Mouse (Mus musculus) MEL (cell line): ENCODE results near the gene Pld4. TPM values are rescaled to one million over a fixed set of nuclear protein-coding genes. Genes with fewer than 3 reads are reported as not detected.
"Not testable (repeated sequence)": the region's sequence is repeated elsewhere in the genome, so short reads cannot be mapped to it uniquely, and the experiment has no call there.

Experiments
- DNase-seq: peaks from one replicate; pipeline ENCODE4 v3.0.0; 2011; ENCODE audit warnings: low read depth, low spot score
- H3K27ac ChIP-seq: 2 replicates; pipeline ENCODE4 v1.5.1; 2012; ENCODE audit warnings: low read depth, mild to moderate bottlenecking, control low read depth, low read length, moderate library complexity; ENCODE audit not compliant: control insufficient read depth
- H3K27me3 ChIP-seq, 2 experiments: fragments of 150-350 bp in 1 of 2; sonication (generic) in 1 of 2; 2 replicates each; pipeline ENCODE4 v1.6.1; 2012; ENCODE audit warnings: low read length in 2 of 2, mild to moderate bottlenecking in 2 of 2, improper control_type of control experiment in 1 of 2, moderate library complexity in 1 of 2; ENCODE audit not compliant: insufficient read depth in 2 of 2, control insufficient read depth in 1 of 2
- H3K36me3 ChIP-seq, 2 experiments: 2 replicates each; pipeline ENCODE4 v1.6.1; 2012 to 2014; ENCODE audit warnings: low read length in 2 of 2, improper control_type of control experiment in 1 of 2, inconsistent platforms in 1 of 2, mild to moderate bottlenecking in 1 of 2; ENCODE audit not compliant: insufficient read depth in 2 of 2, control insufficient read depth in 1 of 2
- H3K4me1 ChIP-seq, 2 experiments: fragments of 150-350 bp in 1 of 2; sonication (generic) in 1 of 2; 2 replicates each; pipeline ENCODE4 v1.6.1; 2012; ENCODE audit warnings: low read length in 2 of 2, improper control_type of control experiment in 1 of 2, mild to moderate bottlenecking in 1 of 2; ENCODE audit not compliant: insufficient read depth in 2 of 2, control insufficient read depth in 1 of 2
- H3K4me3 ChIP-seq, 2 experiments: fragments of 150-350 bp in 1 of 2; sonication (generic) in 1 of 2; 2 replicates each; pipeline ENCODE4 v1.5.1; 2012; ENCODE audit warnings: low read depth in 2 of 2, low read length in 2 of 2, mild to moderate bottlenecking in 2 of 2, moderate library complexity in 2 of 2, control low read depth in 1 of 2, improper control_type of control experiment in 1 of 2; ENCODE audit not compliant: control insufficient read depth in 1 of 2, insufficient read depth in 1 of 2
- H3K79me2 ChIP-seq: 2 replicates; pipeline ENCODE4 v1.6.1; 2012; ENCODE audit warnings: mild to moderate bottlenecking, low read length, moderate library complexity; ENCODE audit not compliant: control insufficient read depth, poor library complexity, insufficient read depth
- H3K9ac ChIP-seq: 2 replicates; pipeline ENCODE4 v1.6.1; 2012; ENCODE audit warnings: low read depth, mild to moderate bottlenecking, control low read depth, low read length, moderate library complexity; ENCODE audit not compliant: control insufficient read depth, poor library complexity, severe bottlenecking
- H3K9me3 ChIP-seq: fragments of 150-350 bp; sonication (generic); replicated peaks from 2 replicates; pipeline ENCODE4 v1.6.1; 2012; ENCODE audit warnings: mild to moderate bottlenecking, low read length, improper control_type of control experiment, moderate library complexity; ENCODE audit not compliant: insufficient read depth
- CTCF ChIP-seq, 3 experiments: IDR thresholded peaks in 2 of 3; conservative IDR thresholded peaks in 1 of 3; 2 replicates each; pipeline ENCODE4 v1.5.1; 2011 to 2012; ENCODE audit warnings: low read length in 3 of 3, low read depth in 2 of 3, mild to moderate bottlenecking in 2 of 3, improper control_type of control experiment in 1 of 3, inconsistent platforms in 1 of 3, mixed read lengths in 1 of 3, moderate library complexity in 1 of 3; ENCODE audit not compliant: control insufficient read depth in 1 of 3, insufficient read depth in 1 of 3, poor library complexity in 1 of 3, severe bottlenecking in 1 of 3
- ETS1 ChIP-seq: IDR thresholded peaks from 2 replicates; pipeline ENCODE4 v1.6.1; 2012; ENCODE audit warnings: low read depth, mild to moderate bottlenecking, inconsistent platforms, low read length, improper control_type of control experiment, moderate library complexity
- GATA1 ChIP-seq: IDR thresholded peaks from 2 replicates; pipeline ENCODE4 v1.6.1; 2011; ENCODE audit warnings: low read depth, low read length, improper control_type of control experiment
- MEF2A ChIP-seq: IDR thresholded peaks from 2 replicates; pipeline ENCODE4 v1.6.1; 2014; ENCODE audit warnings: low read depth, mild to moderate bottlenecking, inconsistent platforms, low read length, improper control_type of control experiment; ENCODE audit not compliant: poor library complexity, insufficient replicate concordance, severe bottlenecking; ENCODE audit errors: extremely low read depth
- POLR2A ChIP-seq, 2 experiments: IDR thresholded peaks; 2 replicates each; pipeline ENCODE4 v1.6.1; 2011 to 2012; ENCODE audit warnings: low read length in 2 of 2, mild to moderate bottlenecking in 2 of 2, control low read depth in 1 of 2, improper control_type of control experiment in 1 of 2, low read depth in 1 of 2, moderate library complexity in 1 of 2; ENCODE audit not compliant: control insufficient read depth in 1 of 2, insufficient read depth in 1 of 2, poor library complexity in 1 of 2
- RAD21 ChIP-seq: IDR thresholded peaks from 2 replicates; pipeline ENCODE4 v1.6.1; 2011; ENCODE audit warnings: mild to moderate bottlenecking, low read depth, low read length, improper control_type of control experiment
- TBP ChIP-seq: IDR thresholded peaks from 2 replicates; pipeline ENCODE4 v1.8.0; 2011; ENCODE audit warnings: low read depth, low read length, improper control_type of control experiment
- USF1 ChIP-seq: IDR thresholded peaks from 2 replicates; pipeline ENCODE4 v1.6.1; 2014; ENCODE audit warnings: low read depth, mild to moderate bottlenecking, inconsistent platforms, low read length, improper control_type of control experiment, moderate library complexity
- ZC3H11A ChIP-seq: IDR thresholded peaks from 2 replicates; pipeline ENCODE4 v1.6.1; 2012; ENCODE audit warnings: low read depth, mild to moderate bottlenecking, inconsistent platforms, low read length, improper control_type of control experiment
- ZMIZ1 ChIP-seq: IDR thresholded peaks from 2 replicates; pipeline ENCODE4 v1.6.1; 2012; ENCODE audit warnings: low read depth, mild to moderate bottlenecking, inconsistent platforms, low read length, improper control_type of control experiment, moderate library complexity
- polyA plus RNA-seq, 2 experiments: library from polyadenylated mRNA; stranded (reverse) in 1 of 2; unstranded in 1 of 2; fragments of >175 nt in 1 of 2; fragments of >200 nt in 1 of 2; gene quantifications; 2 replicates each; pipeline versions ENCODE4 v1.2.1 to v1.2.4; 2012; ENCODE audit warnings: low replicate concordance in 2 of 2, low read depth in 1 of 2; ENCODE audit not compliant: insufficient read length in 2 of 2, insufficient read depth in 1 of 2, missing spikeins in 1 of 2
- total RNA-seq: library from RNA; depleted of rRNA; stranded (reverse); fragments of 300-350 nt; gene quantifications from 2 replicates; pipeline ENCODE4 v1.2.3, GENCODE M21; 2012; rRNA removed

The Pld4 gene
- total and polyA plus RNA-seq, 3 experiments: 9.7 to 16.4 TPM; not detected in 1

- peaks cover 0 to 3% of the 10 kb centered on the region in 2 experiments; a peak in 1 of 4 replicates for H3K36me3 ChIP-seq
- DNase-seq: no peak
- no peaks in the 10 kb centered on the region; a peak in 1 of 4 replicates for H3K4me1 ChIP-seq
- H3K9me3 ChIP-seq: no peaks in the 10 kb centered on the region
- TF ChIP-seq USF1 (no peak), RAD21 (no peak), ETS1 (no peak), ZMIZ1 (no peak), ZC3H11A (no peak)
- no peak overlapping the region for H3K9ac ChIP-seq
- H3K27me3 ChIP-seq: no peaks in the 10 kb centered on the region
- no peak overlapping the region for H3K4me3 ChIP-seq
- H3K79me2 ChIP-seq: peaks cover 1% of the 10 kb centered on the region; the same call in 1 of the 2 replicates
- H3K27ac ChIP-seq: no peak overlapping the region
Observed at GRCm38 (mm10) chr12:112814682-112815470, 54.4 kb downstream of the Pld4 start.

DNA sequence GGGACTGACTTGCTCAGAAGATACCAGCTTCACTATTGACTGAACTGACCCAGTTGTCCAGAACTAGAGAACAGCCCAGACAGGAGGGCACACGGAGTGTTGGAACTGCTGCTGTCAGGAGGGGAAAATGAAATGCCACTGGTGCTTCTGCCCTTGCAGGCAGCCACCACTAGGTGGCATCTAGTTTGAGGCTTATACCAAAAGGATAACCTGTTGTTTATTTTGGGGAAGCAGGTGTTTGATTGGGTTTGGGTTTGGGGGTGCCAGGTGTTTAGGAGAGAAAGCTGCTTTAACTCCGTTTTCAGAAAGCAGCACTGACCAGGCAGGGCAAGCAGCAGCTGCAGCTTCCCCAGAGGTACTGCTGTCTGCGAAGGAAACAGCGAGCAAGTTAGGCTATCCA, 55.8 kb downstream of the Pld4 start:
- H3K9ac ChIP-seq: no peak overlapping the region
- peak; percentile 86 for DNase-seq
- H3K27ac ChIP-seq: no peak overlapping the region
- H3K4me3 ChIP-seq: no peak overlapping the region
- no peaks in the 10 kb centered on the region; a peak in 1 of 4 replicates for H3K4me1 ChIP-seq
- peak; percentile 57; the same call in 1 of the 2 replicates for TF ChIP-seq TBP
- TF ChIP-seq GATA1: 0 out of 2 replicates have a peak, but pooled peaks have one; percentile 21
- peak in 1 of 3 experiments; percentile 100; a peak in 2 of 6 replicates for TF ChIP-seq CTCF (IDR thresholded peaks at IDR 0.05 in 2 of 3, conservative IDR thresholded peaks at IDR 0.05 in 1 of 3; ENCODE audit: control insufficient read depth in 1 of 3, insufficient read depth in 1 of 3, low read depth in 2 of 3, low read length in 3 of 3, poor library complexity in 1 of 3, severe bottlenecking in 1 of 3)
- TF ChIP-seq POLR2A (IDR thresholded peaks at IDR 0.05; ENCODE audit: control insufficient read depth in 1 of 2, insufficient read depth in 1 of 2, low read depth in 1 of 2, low read length in 2 of 2, poor library complexity in 1 of 2): 0 out of 4 replicates have a peak, but pooled peaks of 1 of the 2 experiments have one; percentile 26
- TF ChIP-seq MEF2A: no peak
- peaks cover 0 to 17% of the 10 kb centered on the region in 2 experiments; a peak in 2 of 4 replicates for H3K36me3 ChIP-seq
- no peaks in the 10 kb centered on the region for H3K9me3 ChIP-seq
- no peaks in the 10 kb centered on the region for H3K27me3 ChIP-seq
- H3K79me2 ChIP-seq: peaks cover 11% of the 10 kb centered on the region

- H3K9ac ChIP-seq, H3K27ac ChIP-seq, DNase-seq, H3K27me3 ChIP-seq, H3K4me3 ChIP-seq, H3K4me1 ChIP-seq, H3K9me3 ChIP-seq: not testable (repeated sequence)
- Histone ChIP-seq H3K36me3 (peaks cover 3 to 22% of the 10 kb centered on the region in 2 experiments), H3K79me2 (peaks cover 17% of the 10 kb centered on the region)
Observed at GRCm38 (mm10) chr12:112816866-112817265, 56.4 kb downstream of the Pld4 start.

Other genes starting within 250 kb of the Pld4 start
- gene Tmem179, start 243.9 kb upstream of the Pld4 start, total RNA-seq: 0.08 TPM in 1 of 2 replicates, not detected in the other
- under 1 TPM in 1 of 2 experiments, not detected in 1; 0.10 TPM for gene Tmem179, start 243.9 kb upstream of the Pld4 start, polyA plus RNA-seq
- gene Inf2, start 171.9 kb upstream of the Pld4 start, total RNA-seq: 23.2 and 26.1 TPM in 2 replicates
- gene Inf2, start 171.9 kb upstream of the Pld4 start, polyA plus RNA-seq: 100 to 1,000 TPM in 1 of 2 experiments, 10 to 100 TPM in 1; 55.7 to 122 TPM
- 36.0 and 58.2 TPM in 2 replicates for gene Adssl1, start 140.6 kb upstream of the Pld4 start, total RNA-seq
- gene Adssl1, start 140.6 kb upstream of the Pld4 start, polyA plus RNA-seq: 10 to 100 TPM in 1 of 2 experiments, not detected in 1; 63.9 TPM
- gene Siva1, start 116.0 kb upstream of the Pld4 start, total RNA-seq: 591 and 659 TPM in 2 replicates
- 100 to 1,000 TPM in 1 of 2 experiments, not detected in 1; 531 TPM for gene Siva1, start 116.0 kb upstream of the Pld4 start, polyA plus RNA-seq
- gene Akt1, start 85.8 kb upstream of the Pld4 start, total RNA-seq: 289 and 322 TPM in 2 replicates
- gene Akt1, start 85.8 kb upstream of the Pld4 start, polyA plus RNA-seq: 100 to 1,000 TPM; 764 to 827 TPM
- gene Zbtb42, start 81.8 kb upstream of the Pld4 start, total RNA-seq: 4.5 and 7.6 TPM in 2 replicates
- gene Zbtb42, start 81.8 kb upstream of the Pld4 start, polyA plus RNA-seq: 10 to 100 TPM in 1 of 2 experiments, not detected in 1; 11.4 TPM
- 40.0 and 49.7 TPM in 2 replicates for gene Cep170b, start 40.2 kb upstream of the Pld4 start, total RNA-seq
- 10 to 100 TPM in 1 of 2 experiments, not detected in 1; 64.0 TPM for gene Cep170b, start 40.2 kb upstream of the Pld4 start, polyA plus RNA-seq
- 1.2 and 2.6 TPM in 2 replicates for gene Ahnak2, start 42.0 kb downstream of the Pld4 start, total RNA-seq
- gene Ahnak2, start 42.0 kb downstream of the Pld4 start, polyA plus RNA-seq: 10 to 100 TPM in 1 of 2 experiments, not detected in 1; 11.4 TPM
- 11.2 and 15.2 TPM in 2 replicates for gene Clba1, start 48.3 kb downstream of the Pld4 start, total RNA-seq
- 10 to 100 TPM in 1 of 2 experiments, not detected in 1; 21.4 TPM for gene Clba1, start 48.3 kb downstream of the Pld4 start, polyA plus RNA-seq
- 245 and 279 TPM in 2 replicates for gene Cdca4, start 68.8 kb downstream of the Pld4 start, total RNA-seq
- 100 to 1,000 TPM in 1 of 2 experiments, not detected in 1; 274 TPM for gene Cdca4, start 68.8 kb downstream of the Pld4 start, polyA plus RNA-seq
- gene Gpr132, start 107.6 kb downstream of the Pld4 start, total RNA-seq: 6.5 and 6.8 TPM in 2 replicates
- gene Gpr132, start 107.6 kb downstream of the Pld4 start, polyA plus RNA-seq: 1 to 10 TPM in 1 of 2 experiments, not detected in 1; 5.4 TPM
- 0.75 and 1.0 TPM in 2 replicates for gene Jag2, start 169.1 kb downstream of the Pld4 start, total RNA-seq
- 1 to 10 TPM in 1 of 2 experiments, not detected in 1; 3.9 TPM for gene Jag2, start 169.1 kb downstream of the Pld4 start, polyA plus RNA-seq
- 19.0 and 20.1 TPM in 2 replicates for gene Nudt14, start 181.5 kb downstream of the Pld4 start, total RNA-seq
- gene Nudt14, start 181.5 kb downstream of the Pld4 start, polyA plus RNA-seq: 10 to 100 TPM in 1 of 2 experiments, not detected in 1; 61.0 TPM
- 0.88 and 1.8 TPM in 2 replicates for gene Btbd6, start 215.8 kb downstream of the Pld4 start, total RNA-seq
- gene Btbd6, start 215.8 kb downstream of the Pld4 start, polyA plus RNA-seq: 1 to 10 TPM in 1 of 2 experiments, not detected in 1; 3.0 TPM
- 90.6 and 105 TPM in 2 replicates for gene Brf1, start 240.0 kb downstream of the Pld4 start, total RNA-seq
- gene Brf1, start 240.0 kb downstream of the Pld4 start, polyA plus RNA-seq: 100 to 1,000 TPM in 1 of 2 experiments, not detected in 1; 159 TPM